ENCODE assay signal across 28 mouse cellular contexts in genomic region chr19:56842974-56843373, GRCm38 (mm10). TPM values are rescaled to one million over a fixed set of nuclear protein-coding genes. Genes with fewer than 3 reads are reported as not detected.
"Had no signal": no experiment of that assay in that cellular context is flagged by ENCODE, and none has a peak within 500 bp of the region (broad histone marks: within the 10 kb centered on the region; RNA-seq: fewer than 3 reads in every experiment).

No protein-coding gene starts in this region.

- ATAC-seq: forebrain, embryonic 13.5 days; forebrain, embryonic 14.5 days; forebrain, embryonic 15.5 days; forebrain, embryonic 16.5 days; forebrain, postnatal 0 days had no signal

- H3K9ac ChIP-seq: embryonic facial prominence, embryonic 12.5 days; embryonic facial prominence, embryonic 13.5 days; embryonic facial prominence, embryonic 15.5 days; forebrain, embryonic 12.5 days; forebrain, embryonic 13.5 days; forebrain, embryonic 15.5 days; forebrain, postnatal 0 days had no signal

- H3K4me2 ChIP-seq: embryonic facial prominence, embryonic 12.5 days; embryonic facial prominence, embryonic 13.5 days; embryonic facial prominence, embryonic 15.5 days; forebrain, embryonic 12.5 days; forebrain, embryonic 13.5 days; forebrain, embryonic 15.5 days had no signal

- H3K4me1 ChIP-seq: embryonic facial prominence, embryonic 15.5 days; forebrain, embryonic 12.5 days; forebrain, embryonic 15.5 days had no signal

- H3K36me3 ChIP-seq: embryonic facial prominence, embryonic 12.5 days; embryonic facial prominence, embryonic 13.5 days; embryonic facial prominence, embryonic 15.5 days; forebrain, embryonic 10.5 days; forebrain, embryonic 12.5 days; forebrain, embryonic 15.5 days had no signal

- H3K27me3 ChIP-seq: embryonic facial prominence, embryonic 12.5 days; embryonic facial prominence, embryonic 13.5 days; embryonic facial prominence, embryonic 15.5 days; forebrain, embryonic 12.5 days; forebrain, embryonic 13.5 days; forebrain, embryonic 15.5 days had no signal

- H3K27ac ChIP-seq: embryonic facial prominence, embryonic 10.5 days; embryonic facial prominence, embryonic 12.5 days; embryonic facial prominence, embryonic 13.5 days; embryonic facial prominence, embryonic 15.5 days; forebrain, embryonic 10.5 days; forebrain, embryonic 12.5 days; forebrain, embryonic 13.5 days; forebrain, embryonic 15.5 days; gastrocnemius, adult 2 months had no signal

- H3K4me3 ChIP-seq: embryonic facial prominence, embryonic 10.5 days; embryonic facial prominence, embryonic 12.5 days; embryonic facial prominence, embryonic 13.5 days; embryonic facial prominence, embryonic 15.5 days; erythroblast, embryonic 14.5 days; forebrain, embryonic 10.5 days; forebrain, embryonic 12.5 days; forebrain, embryonic 13.5 days; forebrain, embryonic 15.5 days; gastrocnemius, adult 2 months had no signal

- DNase-seq: cerebellum, adult 2 months; cerebellum, adult 8-10 months; cerebellum, adult 9-10 months; cerebellum, adult 9-11 months; cerebellum, postnatal 10 days; cerebellum, postnatal 14 days; cerebellum, postnatal 25 days; cerebellum, postnatal 36 days; embryo, embryonic 11 days; forebrain, postnatal 0 days; gastrocnemius, adult 2 months; gastrocnemius, postnatal 10 days; gastrocnemius, postnatal 14 days; gastrocnemius, postnatal 25 days; gastrocnemius, postnatal 36 days; heart, adult 18-20 months had no signal

- H3K9me3 ChIP-seq: embryonic facial prominence, embryonic 12.5 days; embryonic facial prominence, embryonic 15.5 days; forebrain, embryonic 15.5 days had no signal

RNA-seq across cellular contexts. Expression of gene Tdrd1, which starts 17.0 kb away (rescaled TPM):
- polyA plus RNA-seq: erythroblast, embryonic 14.5 days had no signal

RNA-seq across cellular contexts. Expression of gene Vwa2, which starts 31.1 kb away (rescaled TPM):
- polyA plus RNA-seq: cortical plate, adult 2 months; erythroblast, embryonic 14.5 days had no signal
